Mouse (Mus musculus) urinary bladder, postnatal 36 days (tissue): Measurements from ENCODE around the gene Rragc.

Source experiments
- DNase-seq, 2 experiments: peaks; one replicate each; pipeline ENCODE4 v3.0.0; 2022; ENCODE audit warnings: low spot score in 2 of 2, mixed read lengths in 1 of 2

The Rragc gene

DNA sequence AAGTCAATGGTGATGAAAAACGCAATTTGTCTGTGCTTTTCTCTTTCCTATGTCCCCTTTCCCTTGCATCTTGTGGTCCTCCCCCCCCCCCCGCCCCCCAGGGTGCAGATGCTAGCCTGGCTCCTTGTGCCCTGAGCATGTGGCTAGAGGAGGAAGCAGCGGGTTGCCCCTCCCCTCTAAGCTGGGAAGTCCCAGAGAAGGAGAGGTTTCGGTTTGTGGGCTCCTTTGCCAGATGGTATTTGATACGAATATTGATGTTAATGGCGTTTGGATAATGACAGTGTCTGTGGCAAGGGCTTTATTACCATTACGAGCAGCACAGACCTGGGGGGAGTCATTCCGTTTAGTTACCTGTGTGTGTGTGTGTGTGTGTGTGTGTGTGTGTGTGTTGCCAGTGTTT is 34.8 kb downstream of the Rragc start:
- no peak for DNase-seq

DNA sequence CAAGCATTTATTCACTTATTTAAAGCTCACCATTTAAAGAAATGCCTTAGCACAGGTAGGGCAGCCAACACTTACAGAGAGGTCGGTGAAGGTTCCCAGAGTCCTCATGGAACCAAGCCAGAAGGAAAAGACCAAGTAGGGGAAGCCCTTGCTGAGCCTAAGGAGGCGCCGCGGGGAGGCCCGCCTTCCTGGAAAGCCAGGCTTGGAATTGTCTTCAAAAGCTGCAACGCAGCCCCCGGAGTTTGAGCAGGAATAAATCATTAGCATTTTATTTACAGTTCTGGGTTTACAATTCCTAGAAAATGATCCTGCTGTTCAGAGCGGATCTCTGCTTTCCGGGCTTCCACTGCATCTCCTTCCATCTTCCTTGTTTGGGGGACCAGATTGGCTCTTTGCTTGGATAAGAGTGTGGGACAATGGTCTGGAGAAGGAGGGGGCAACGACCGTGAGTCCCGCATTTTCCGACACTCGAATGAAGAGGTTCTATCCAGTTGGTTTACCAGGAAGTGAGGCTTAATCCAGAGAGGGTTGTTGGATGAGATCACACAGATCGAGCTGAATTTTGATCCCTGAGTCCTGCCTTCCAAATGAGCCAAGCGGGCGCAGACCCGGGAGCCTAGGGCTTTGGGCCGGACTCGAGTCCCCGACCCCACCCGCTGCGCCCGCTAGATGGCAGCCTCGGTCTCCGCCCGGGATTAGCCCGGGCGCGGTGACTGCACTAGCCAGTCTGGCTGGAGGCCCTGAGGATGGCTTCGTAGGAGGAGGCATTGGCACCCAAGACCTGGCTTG is 39.7 kb downstream of the Rragc start:
- DNase-seq: peak; percentile 66 to 77

- DNase-seq: no peak
These were observed 40.2 kb downstream of the Rragc start for GRCm38 (mm10) chr4:123957492-123957808.

GRCm38 (mm10) chr4:123957891-123958290 is 40.6 kb downstream of the Rragc start:
- DNase-seq: no peak

DNA sequence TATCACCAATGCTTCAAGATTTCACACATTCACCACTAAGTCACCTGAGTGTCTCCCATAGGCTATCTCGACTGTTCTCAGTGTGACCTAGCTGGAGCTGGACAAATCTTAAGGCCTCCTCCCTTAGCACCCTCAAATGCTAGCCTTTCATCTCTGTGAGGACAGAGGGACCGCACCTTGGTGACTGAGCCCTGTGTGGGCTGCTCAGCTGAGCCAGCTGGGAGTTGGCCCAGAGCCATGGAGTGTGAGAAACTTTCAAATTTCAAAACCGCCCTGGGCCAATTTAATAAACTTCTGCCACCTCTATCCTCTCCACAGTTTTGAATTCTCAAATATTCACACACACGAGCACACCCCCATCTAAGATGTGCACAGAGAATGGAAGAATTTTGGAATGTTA is 43.7 kb downstream of the Rragc start:
- no peak for DNase-seq

GRCm38 (mm10) chr4:123962721-123963120 is 45.5 kb downstream of the Rragc start:
- no peak for DNase-seq

DNA sequence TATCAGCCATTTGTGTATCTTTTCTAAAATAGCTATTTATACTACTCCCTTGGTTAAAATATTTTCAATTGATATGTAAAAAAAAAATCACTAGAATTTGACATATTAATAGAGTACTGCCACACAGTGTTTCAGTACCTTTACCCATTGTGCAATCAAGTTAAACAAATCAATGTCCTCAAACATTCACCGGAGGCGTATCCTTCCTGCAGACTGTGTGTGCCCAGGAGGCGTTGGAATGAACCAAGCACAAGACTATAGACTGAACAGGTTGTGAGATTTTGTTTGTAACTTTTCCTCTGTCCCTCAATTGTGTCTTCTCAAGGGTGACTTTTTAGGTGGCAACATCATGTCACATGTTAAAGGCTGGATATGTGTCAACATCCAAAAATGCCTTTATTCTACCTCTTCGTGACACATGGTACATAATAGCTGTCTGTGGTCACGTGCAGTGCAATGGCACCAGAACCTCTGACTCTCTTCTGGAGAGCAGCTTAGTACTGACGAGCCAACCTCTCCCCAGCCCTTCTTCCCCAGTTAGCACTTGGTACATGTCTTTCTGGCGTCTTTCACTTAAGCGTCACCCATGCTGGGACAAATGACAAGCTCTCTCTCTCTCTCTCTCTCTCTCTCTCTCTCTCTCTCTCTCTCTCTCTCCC is 51.5 kb downstream of the Rragc start:
- no peak for DNase-seq

GRCm38 (mm10) chr4:123969458-123969857 is 52.2 kb downstream of the Rragc start:
- DNase-seq: no peak

DNA sequence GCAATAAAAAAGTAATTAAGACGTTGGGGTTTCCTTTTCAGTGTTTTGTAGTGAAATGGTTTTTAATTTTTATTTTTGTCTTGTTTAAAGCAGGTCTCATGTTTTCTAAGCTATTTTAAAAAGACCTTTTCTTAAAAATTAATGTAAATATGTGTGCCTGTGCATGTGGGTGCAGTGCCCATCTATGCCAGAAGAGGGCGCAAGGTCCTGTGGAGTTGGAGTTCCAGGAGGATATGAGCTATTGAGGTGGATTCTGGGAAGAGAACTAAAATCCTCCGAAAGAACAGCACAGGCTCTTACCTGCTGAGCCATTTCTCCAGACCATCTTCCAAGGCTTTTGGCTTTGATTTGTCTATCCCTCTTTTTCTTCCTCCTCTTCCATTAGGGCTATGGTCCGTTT is 53.8 kb downstream of the Rragc start:
- DNase-seq: no peak

- DNase-seq: no peak
These were observed 55.3 kb downstream of the Rragc start for GRCm38 (mm10) chr4:123972423-123973049.

- DNase-seq: no peak
These were observed 64.9 kb downstream of the Rragc start for GRCm38 (mm10) chr4:123982105-123982504.
